Mouse (Mus musculus): ENCODE results near the gene Rpl18.

The Rpl18 gene

GRCm38 (mm10) chr7:45713881-45714520 lies 1.3 kb upstream of the Rpl18 start:
- no peak for DNase-seq (ENCODE audit: low spot score in 2 of 2)

GRCm38 (mm10) chr7:45714630-45715089 lies 597 bp upstream of the Rpl18 start:
- no peak for DNase-seq (ENCODE audit: low spot score in 2 of 2)

- DNase-seq (ENCODE audit: low spot score in 2 of 2) = peak; percentile 23 to 46
Measured at GRCm38 (mm10) chr7:45715741-45716459, 643 bp downstream of the Rpl18 start.

- DNase-seq (ENCODE audit: low spot score in 2 of 2) = no peak
Measured at GRCm38 (mm10) chr7:45716460-45716857, 1.2 kb downstream of the Rpl18 start.

GRCm38 (mm10) chr7:45716952-45717917 lies 2.0 kb downstream of the Rpl18 start:
- DNase-seq (ENCODE audit: low spot score in 2 of 2) = no peak

GRCm38 (mm10) chr7:45717918-45718297 lies 2.7 kb downstream of the Rpl18 start, which contains the start of gene Sphk2:
TSS of gene Sphk2 (minus strand) at chr7:45718002.
- peak; percentile 98 for DNase-seq (ENCODE audit: low spot score in 2 of 2)

GRCm38 (mm10) chr7:45718331-45718730 lies 3.1 kb downstream of the Rpl18 start:
- no peak for DNase-seq (ENCODE audit: low spot score in 2 of 2)

- no peak for DNase-seq (ENCODE audit: low spot score in 2 of 2)
Measured at GRCm38 (mm10) chr7:45719180-45719579, 3.9 kb downstream of the Rpl18 start.

- no peak for DNase-seq (ENCODE audit: low spot score in 2 of 2)
Measured at GRCm38 (mm10) chr7:45719738-45720412, 4.6 kb downstream of the Rpl18 start.

GRCm38 (mm10) chr7:45720413-45721233 lies 5.4 kb downstream of the Rpl18 start, which contains the start of gene Fam83e:
TSS of gene Fam83e (plus strand) at chr7:45721212.
- no peak for DNase-seq (ENCODE audit: low spot score in 2 of 2)

GRCm38 (mm10) chr7:45721234-45721571 lies 5.9 kb downstream of the Rpl18 start:
- no peak for DNase-seq (ENCODE audit: low spot score in 2 of 2)

GRCm38 (mm10) chr7:45721642-45722347 lies 6.5 kb downstream of the Rpl18 start:
- no peak for DNase-seq (ENCODE audit: low spot score in 2 of 2)

GRCm38 (mm10) chr7:45722348-45722713 lies 7.1 kb downstream of the Rpl18 start:
- no peak for DNase-seq (ENCODE audit: low spot score in 2 of 2)

GRCm38 (mm10) chr7:45723301-45723700 lies 8.0 kb downstream of the Rpl18 start:
- DNase-seq (ENCODE audit: low spot score in 2 of 2) = no peak

- no peak for DNase-seq (ENCODE audit: low spot score in 2 of 2)
Measured at GRCm38 (mm10) chr7:45723781-45724180, 8.5 kb downstream of the Rpl18 start.

- DNase-seq (ENCODE audit: low spot score in 2 of 2) = no peak
Measured at GRCm38 (mm10) chr7:45725151-45725550, 9.9 kb downstream of the Rpl18 start.

- no peak for DNase-seq (ENCODE audit: low spot score in 2 of 2)
Measured at GRCm38 (mm10) chr7:45725713-45726112, 10.5 kb downstream of the Rpl18 start, which contains the start of gene Spaca4. TSS of gene Spaca4 (minus strand) at chr7:45725813.

GRCm38 (mm10) chr7:45726419-45726818 lies 11.2 kb downstream of the Rpl18 start:
- DNase-seq (ENCODE audit: low spot score in 2 of 2) = no peak

GRCm38 (mm10) chr7:45727625-45728024 lies 12.4 kb downstream of the Rpl18 start:
- no peak for DNase-seq (ENCODE audit: low spot score in 2 of 2)
